Mouse (Mus musculus): ENCODE data around the gene Raly. TPM values are rescaled to one million over a fixed set of nuclear protein-coding genes. Genes with fewer than 3 reads are reported as not detected.
A peak's percentile ranks its signal among the peaks of the same experiment; 100 is the strongest.

Raly gene
- 100 to 1,000 TPM in 1 of 2 experiments, 10 to 100 TPM in 1; 96.5 to 103 TPM for total RNA-seq (2021)
- long read RNA-seq, experiment 1, partial matches to known transcripts, result 0 of 6 reads
- long read RNA-seq, experiment 1, other reads (novel, unspliced or antisense), result 0 of 6 reads
- long read RNA-seq, experiment 2, partial matches to known transcripts, result 0 of 2 reads
- long read RNA-seq, experiment 2, other reads (novel, unspliced or antisense), result 0 of 2 reads

GRCm38 (mm10) chr2:154790656-154791483 is at the start of gene Raly, which contains the start of gene a:
Raly (plus strand) TSS chr2:154791096.
a (plus strand) TSS chr2:154791402.
- intact Hi-C loops (cut with DNase I), result no loop called here
- DNase-seq (ENCODE audit: low spot score in 2 of 2), result peak; percentile 94 to 97

- no peak for DNase-seq (ENCODE audit: low spot score in 2 of 2)
- intact Hi-C loops (cut with DNase I), result no loop called here
These were observed 47.7 kb upstream of the Raly start for GRCm38 (mm10) chr2:154742911-154743819.

- intact Hi-C loops (cut with DNase I), result no loop called here
- no peak for DNase-seq (ENCODE audit: low spot score in 2 of 2)
These were observed 47.0 kb upstream of the Raly start for GRCm38 (mm10) chr2:154743915-154744314.

GRCm38 (mm10) chr2:154748383-154748782 is 42.5 kb upstream of the Raly start:
- DNase-seq (ENCODE audit: low spot score in 2 of 2), result no peak
- intact Hi-C loops (cut with DNase I), result no loop called here

GRCm38 (mm10) chr2:154749046-154750036 is 41.6 kb upstream of the Raly start:
- DNase-seq (ENCODE audit: low spot score in 2 of 2), result peak; percentile 11 to 25
- intact Hi-C loops (cut with DNase I), result no loop called here

- no peak for DNase-seq (ENCODE audit: low spot score in 2 of 2)
- intact Hi-C loops (cut with DNase I), result no loop called here
These were observed 39.0 kb upstream of the Raly start for GRCm38 (mm10) chr2:154751924-154752323.

- DNase-seq (ENCODE audit: low spot score in 2 of 2), result no peak
- intact Hi-C loops (cut with DNase I), result no loop called here
These were observed 36.8 kb upstream of the Raly start for GRCm38 (mm10) chr2:154754068-154754560.

GRCm38 (mm10) chr2:154755791-154756190 is 35.1 kb upstream of the Raly start:
- intact Hi-C loops (cut with DNase I), result loop anchor here (5.0 kb wide), 1 partner anchor 33 kb away; no protein-coding TSS in a partner anchor
- DNase-seq (ENCODE audit: low spot score in 2 of 2), result no peak

- intact Hi-C loops (cut with DNase I), result loop anchor here (5.0 kb wide), 1 partner anchor 35 kb away; no protein-coding TSS in a partner anchor
- DNase-seq (ENCODE audit: low spot score in 2 of 2), result no peak
These were observed 33.2 kb upstream of the Raly start for GRCm38 (mm10) chr2:154757691-154758090.

- DNase-seq (ENCODE audit: low spot score in 2 of 2), result no peak
- intact Hi-C loops (cut with DNase I), result loop anchor here (5.0 kb wide), 1 partner anchor 36 kb away; no protein-coding TSS in a partner anchor
These were observed 32.4 kb upstream of the Raly start for GRCm38 (mm10) chr2:154758454-154758853.

- DNase-seq (ENCODE audit: low spot score in 2 of 2), result no peak
- intact Hi-C loops (cut with DNase I), result no loop called here
These were observed 27.7 kb upstream of the Raly start for GRCm38 (mm10) chr2:154763226-154763625.

GRCm38 (mm10) chr2:154764828-154765497 is 25.9 kb upstream of the Raly start:
- no peak for DNase-seq (ENCODE audit: low spot score in 2 of 2)
- intact Hi-C loops (cut with DNase I), result no loop called here

GRCm38 (mm10) chr2:154765554-154766008 is 25.3 kb upstream of the Raly start:
- intact Hi-C loops (cut with DNase I), result no loop called here
- DNase-seq (ENCODE audit: low spot score in 2 of 2), result no peak

GRCm38 (mm10) chr2:154767051-154767450 is 23.8 kb upstream of the Raly start:
- intact Hi-C loops (cut with DNase I), result no loop called here
- DNase-seq (ENCODE audit: low spot score in 2 of 2), result no peak

- intact Hi-C loops (cut with DNase I), result no loop called here
- DNase-seq (ENCODE audit: low spot score in 2 of 2), result no peak
These were observed 21.0 kb upstream of the Raly start, which contains the start of gene Gm14214 for GRCm38 (mm10) chr2:154769930-154770329. Gm14214 (minus strand) TSS chr2:154770030.

GRCm38 (mm10) chr2:154771604-154772003 is 19.3 kb upstream of the Raly start:
- DNase-seq (ENCODE audit: low spot score in 2 of 2), result peak in 1 of 2 experiments; percentile 51
- intact Hi-C loops (cut with DNase I), result no loop called here

GRCm38 (mm10) chr2:154774032-154774431 is 16.9 kb upstream of the Raly start:
- DNase-seq (ENCODE audit: low spot score in 2 of 2), result peak in 1 of 2 experiments; percentile 76
- intact Hi-C loops (cut with DNase I), result no loop called here

- no peak for DNase-seq (ENCODE audit: low spot score in 2 of 2)
- intact Hi-C loops (cut with DNase I), result no loop called here
These were observed 14.4 kb upstream of the Raly start for GRCm38 (mm10) chr2:154776496-154776895.

All from left cerebral cortex, postnatal 14 days (tissue).